Mouse (Mus musculus): ENCODE data around the gene Prpf39.

The Prpf39 gene

DNA sequence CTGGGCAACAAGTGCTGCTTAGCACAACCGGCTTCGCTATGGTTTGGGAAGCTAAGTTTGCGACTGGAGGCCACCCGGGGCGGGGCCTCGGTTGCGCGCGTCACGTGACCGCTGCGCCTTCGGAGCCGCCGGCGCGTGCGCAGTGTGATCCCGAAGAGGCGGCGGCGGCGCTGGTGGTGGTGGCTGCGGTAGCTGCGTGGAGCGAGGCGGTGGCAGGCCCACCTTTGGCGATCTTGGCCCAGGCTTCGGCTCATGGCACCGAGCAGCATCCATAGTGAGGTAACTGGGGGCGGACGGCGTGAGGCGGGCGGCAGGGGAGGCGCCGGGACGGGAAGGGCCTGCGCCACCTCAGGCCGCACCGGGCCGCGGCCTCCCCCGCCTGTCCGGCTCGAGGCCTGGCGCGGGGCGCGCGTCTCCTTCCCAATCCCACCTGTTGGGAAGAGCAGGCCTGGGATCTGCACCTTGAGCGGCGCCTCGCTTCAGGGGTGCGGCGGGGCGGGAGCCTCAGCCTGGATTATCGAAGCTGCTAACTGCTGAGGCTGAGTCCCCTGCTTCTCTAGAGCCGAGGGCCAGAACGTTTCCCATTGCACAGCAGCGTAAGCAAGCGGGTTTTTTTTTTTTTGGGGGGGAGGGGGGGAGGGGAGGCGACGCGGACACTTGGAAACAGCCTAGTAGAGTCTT is at the start of gene Prpf39:
Prpf39 (plus strand) TSS at position 144 of the 681 bp plus-strand sequence.
- DNase-seq (ENCODE audit: low spot score in 2 of 2) = peak; percentile 74 to 79

- no peak for DNase-seq (ENCODE audit: low spot score in 2 of 2)
Observed at GRCm38 (mm10) chr12:65007725-65008124, 28.4 kb upstream of the Prpf39 start.

DNA sequence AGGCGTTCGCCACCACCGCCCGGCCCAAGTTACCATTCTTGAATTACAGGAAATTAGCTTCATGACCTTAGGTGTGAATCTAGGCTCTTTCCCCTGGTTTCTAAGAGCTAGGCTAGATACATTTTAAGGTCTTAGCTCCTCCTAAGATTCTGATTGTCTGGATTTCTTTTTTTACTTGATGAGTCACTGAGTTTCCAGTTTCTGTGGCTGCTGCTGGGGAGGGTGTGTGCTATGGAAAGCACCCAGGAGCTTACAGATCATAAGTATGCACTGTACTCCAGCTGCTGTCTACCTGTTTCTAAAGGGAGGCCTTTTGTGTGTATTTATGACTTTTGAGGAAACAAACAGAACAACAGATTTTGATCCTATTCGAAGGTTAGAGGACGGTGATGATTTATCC is 13.3 kb upstream of the Prpf39 start:
- DNase-seq (ENCODE audit: low spot score in 2 of 2) = no peak

DNA sequence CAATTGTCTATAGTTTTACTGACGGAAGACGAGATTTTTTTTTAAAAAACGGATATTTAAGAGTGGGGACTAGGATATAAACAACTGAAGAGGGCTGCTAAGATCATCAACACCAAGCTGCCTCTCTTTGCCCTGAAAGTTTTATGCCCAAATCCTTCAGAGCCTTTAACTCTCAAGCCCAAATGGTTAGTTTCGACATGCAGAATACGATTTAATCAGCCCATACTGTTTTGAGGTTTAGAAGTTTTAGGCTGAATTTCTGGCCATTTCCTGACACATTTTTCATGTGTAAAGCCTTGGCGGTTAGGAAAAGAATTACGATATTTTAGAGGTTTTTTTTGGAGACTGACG is 319 bp upstream of the Prpf39 start:
- DNase-seq (ENCODE audit: low spot score in 2 of 2) = no peak

- DNase-seq (ENCODE audit: low spot score in 2 of 2) = no peak
Observed at GRCm38 (mm10) chr12:65036892-65037545, 886 bp downstream of the Prpf39 start.

- DNase-seq (ENCODE audit: low spot score in 2 of 2) = no peak
Observed at GRCm38 (mm10) chr12:65037546-65037937, 1.4 kb downstream of the Prpf39 start.

DNA sequence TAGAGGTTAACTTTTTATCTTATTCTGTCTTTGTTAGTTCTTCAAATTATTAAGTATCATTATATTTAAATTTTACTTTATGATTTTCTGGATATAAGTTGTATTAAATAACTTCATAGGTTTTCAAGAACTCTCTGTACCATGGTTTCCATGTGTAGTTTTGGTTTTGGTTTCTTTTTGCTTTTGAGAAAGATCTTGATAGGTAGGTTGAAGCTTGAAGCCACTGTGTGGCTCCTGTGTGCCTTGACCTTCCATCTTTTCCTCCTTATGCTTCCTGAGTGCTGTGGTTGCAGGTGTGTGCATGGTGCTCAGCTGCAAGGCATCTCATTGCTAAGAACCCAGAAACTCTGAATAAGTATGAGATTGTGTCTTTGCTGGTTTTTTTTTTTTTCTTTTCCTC is 12.7 kb downstream of the Prpf39 start:
- DNase-seq (ENCODE audit: low spot score in 2 of 2) = no peak

DNA sequence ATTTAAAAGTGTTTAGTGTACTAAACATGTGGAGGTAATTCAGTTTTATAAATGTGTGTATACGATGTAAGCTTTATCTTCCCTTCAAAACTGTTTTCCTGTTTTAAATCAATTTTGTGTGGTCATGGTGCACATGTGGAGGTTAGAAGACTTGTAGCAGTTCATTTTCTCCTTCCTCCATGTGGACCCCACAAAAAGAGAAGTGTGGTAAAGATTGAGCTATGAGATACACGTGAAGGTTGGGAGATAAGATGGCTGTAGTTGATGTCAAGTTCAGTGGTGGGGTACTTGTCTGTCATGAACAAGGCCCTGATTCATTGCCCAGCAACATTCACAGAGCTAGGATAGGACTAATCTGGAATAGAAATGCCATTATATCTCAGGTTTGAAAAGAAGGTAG is 22.1 kb downstream of the Prpf39 start:
- no peak for DNase-seq (ENCODE audit: low spot score in 2 of 2)

GRCm38 (mm10) chr12:65061082-65061481 is 24.9 kb downstream of the Prpf39 start:
- DNase-seq (ENCODE audit: low spot score in 2 of 2) = no peak

- no peak for DNase-seq (ENCODE audit: low spot score in 2 of 2)
Observed at GRCm38 (mm10) chr12:65065241-65065640, 29.1 kb downstream of the Prpf39 start.

DNA sequence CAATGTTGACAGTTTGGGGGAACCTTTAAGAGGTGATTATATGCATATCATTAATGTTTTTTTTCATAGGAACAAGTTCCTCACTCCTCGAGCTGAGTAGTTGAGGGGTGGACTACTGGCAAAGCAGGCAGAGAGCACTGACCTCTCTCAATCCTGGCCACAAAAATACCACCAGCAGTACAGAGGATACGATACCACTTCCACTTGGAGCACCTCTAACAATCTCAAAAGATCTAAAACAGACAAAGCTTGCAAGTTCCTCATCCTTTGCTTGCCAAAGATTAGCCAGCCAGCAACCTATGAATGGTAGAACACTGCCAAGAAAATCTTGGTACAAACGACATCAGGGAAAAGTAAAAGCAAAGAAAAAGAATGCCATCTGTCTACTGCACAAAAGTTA is 30.1 kb downstream of the Prpf39 start:
- no peak for DNase-seq (ENCODE audit: low spot score in 2 of 2)

DNA sequence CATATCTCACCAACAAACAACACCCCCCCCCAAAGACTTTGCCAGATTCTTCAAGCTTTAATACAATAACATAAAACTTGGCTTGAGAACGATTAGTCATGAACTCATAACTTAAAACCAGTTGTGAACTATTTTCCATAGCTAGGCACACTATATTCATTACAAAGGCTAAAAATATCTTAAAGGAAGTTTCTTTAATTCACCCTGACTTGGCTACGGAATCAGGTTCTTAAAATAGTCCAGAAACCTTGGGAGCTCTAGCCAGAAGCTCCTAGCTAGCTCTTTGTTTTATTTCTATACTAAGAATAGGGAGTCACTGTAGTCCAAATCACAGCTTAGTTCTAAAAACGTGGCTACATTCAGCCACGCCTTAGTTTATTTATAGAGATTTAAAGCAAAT is 32.3 kb downstream of the Prpf39 start:
- DNase-seq (ENCODE audit: low spot score in 2 of 2) = no peak

GRCm38 (mm10) chr12:65072911-65073610 is 36.9 kb downstream of the Prpf39 start:
- DNase-seq (ENCODE audit: low spot score in 2 of 2) = no peak

GRCm38 (mm10) chr12:65073611-65074178 is 37.6 kb downstream of the Prpf39 start, which contains the start of gene Fkbp3:
Gene Fkbp3, minus strand, starts transcription at chr12:65074007.
- DNase-seq (ENCODE audit: low spot score in 2 of 2) = peak; percentile 90 to 95

- no peak for DNase-seq (ENCODE audit: low spot score in 2 of 2)
Observed at GRCm38 (mm10) chr12:65074651-65075050, 38.5 kb downstream of the Prpf39 start.

DNA sequence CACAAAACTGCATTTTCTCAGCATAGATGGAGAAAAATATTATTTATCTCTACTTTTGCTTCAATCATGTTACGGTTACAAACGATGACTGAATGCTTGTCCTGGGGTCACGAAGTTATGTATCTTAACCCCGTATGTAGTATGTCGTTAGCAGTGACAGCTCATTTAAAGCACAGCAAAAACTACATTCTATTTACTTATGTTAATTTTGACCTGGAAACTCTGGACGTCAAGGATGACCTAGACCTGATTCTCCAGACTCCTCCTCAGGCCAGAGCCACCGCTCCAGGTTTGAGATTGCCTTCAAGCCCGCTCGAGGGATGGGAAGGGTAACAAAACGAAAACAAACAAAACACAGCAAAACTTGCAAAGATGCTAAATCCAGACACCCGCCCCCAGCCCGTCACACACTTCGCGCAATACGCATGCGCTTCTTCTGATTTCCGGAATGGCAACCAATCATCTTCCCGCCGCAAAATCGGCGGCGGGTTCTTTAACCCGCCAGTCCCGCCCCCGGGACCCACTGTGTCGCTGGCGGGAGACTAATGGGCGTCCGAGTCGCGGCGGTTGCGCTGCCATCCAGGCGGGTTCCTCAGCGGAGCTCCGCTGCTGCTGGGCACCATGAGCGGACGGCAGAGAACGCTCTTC is 39.1 kb downstream of the Prpf39 start, which contains the start of gene Fancm:
Fancm (plus strand) TSS at position 519 of the 648 bp plus-strand sequence.
- DNase-seq (ENCODE audit: low spot score in 2 of 2) = peak; percentile 75 to 87

- DNase-seq (ENCODE audit: low spot score in 2 of 2) = no peak
Observed at GRCm38 (mm10) chr12:65075733-65076310, 39.7 kb downstream of the Prpf39 start.

- no peak for DNase-seq (ENCODE audit: low spot score in 2 of 2)
Observed at GRCm38 (mm10) chr12:65076906-65077305, 40.8 kb downstream of the Prpf39 start.

DNA sequence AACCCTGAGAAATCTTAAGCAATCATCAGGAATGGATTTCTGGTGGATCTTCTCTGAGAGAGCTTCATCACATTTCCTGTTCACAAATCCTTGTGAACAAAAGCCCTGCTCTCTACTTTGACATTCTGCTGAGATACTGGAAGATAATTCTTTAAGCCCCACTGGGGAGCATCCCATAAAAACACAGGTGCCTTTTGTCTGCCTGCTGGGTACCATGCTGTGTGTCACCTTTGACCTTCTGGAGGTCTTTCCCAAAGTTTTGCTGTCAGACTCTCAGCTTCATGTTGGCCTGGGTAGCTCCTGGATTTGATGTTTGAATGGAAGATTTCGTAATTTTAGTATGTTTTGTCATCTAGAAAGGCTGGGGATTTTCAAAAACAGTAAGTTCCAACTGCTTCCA is 72.6 kb downstream of the Prpf39 start:
- no peak for DNase-seq (ENCODE audit: low spot score in 2 of 2)

DNA sequence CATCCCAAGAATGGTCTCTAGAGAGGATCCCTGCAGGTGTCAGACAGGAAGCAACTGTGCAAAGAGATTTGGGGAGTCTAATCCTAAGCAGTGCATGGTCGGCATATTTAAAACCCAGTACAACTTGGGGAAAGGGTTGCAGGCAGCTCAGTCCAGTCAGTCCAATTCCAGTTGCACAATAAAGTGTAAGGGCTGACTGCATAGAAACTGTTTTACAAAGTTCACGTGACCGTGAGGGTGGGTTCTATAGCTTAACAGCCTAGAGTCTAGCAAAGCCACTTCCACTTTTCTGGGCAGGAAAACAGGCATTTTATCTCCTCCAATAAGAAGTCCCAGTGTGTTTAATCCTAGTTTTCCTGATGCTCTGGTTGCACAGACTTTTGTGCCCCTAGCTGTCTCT is 75.4 kb downstream of the Prpf39 start:
- DNase-seq (ENCODE audit: low spot score in 2 of 2) = no peak

GRCm38 (mm10) chr12:65112811-65113210 is 76.7 kb downstream of the Prpf39 start:
- no peak for DNase-seq (ENCODE audit: low spot score in 2 of 2)
